Mouse (Mus musculus) natural killer cell, adult 2 months (primary cell): ENCODE measurements around the gene Rnf150.

Experiments used
- DNase-seq, 2 experiments: peaks; one replicate each; pipeline ENCODE4 v3.0.0; 2022; ENCODE audit warnings: low spot score in 2 of 2

The Rnf150 gene

GRCm38 (mm10) chr8:82863041-82863744 lies at the start of gene Rnf150:
Gene Rnf150 (plus strand): TSS chr8:82863356.
- peak; percentile 27 to 56 for DNase-seq

GRCm38 (mm10) chr8:82826135-82827046 lies 36.8 kb upstream of the Rnf150 start:
- DNase-seq, result no peak

GRCm38 (mm10) chr8:82840415-82840814 lies 22.7 kb upstream of the Rnf150 start:
- no peak for DNase-seq

GRCm38 (mm10) chr8:82840963-82841362 lies 22.2 kb upstream of the Rnf150 start:
- DNase-seq, result no peak

- no peak for DNase-seq
Measured at GRCm38 (mm10) chr8:82841520-82842142, 21.5 kb upstream of the Rnf150 start.

GRCm38 (mm10) chr8:82843697-82844096 lies 19.5 kb upstream of the Rnf150 start:
- no peak for DNase-seq

- no peak for DNase-seq
Measured at GRCm38 (mm10) chr8:82844413-82844812, 18.7 kb upstream of the Rnf150 start.

GRCm38 (mm10) chr8:82846098-82846497 lies 17.1 kb upstream of the Rnf150 start:
- no peak for DNase-seq

GRCm38 (mm10) chr8:82846730-82847129 lies 16.4 kb upstream of the Rnf150 start:
- no peak for DNase-seq

- no peak for DNase-seq
Measured at GRCm38 (mm10) chr8:82858541-82859342, 4.4 kb upstream of the Rnf150 start.

GRCm38 (mm10) chr8:82859343-82859620 lies 3.9 kb upstream of the Rnf150 start:
- no peak for DNase-seq

- no peak for DNase-seq
Measured at GRCm38 (mm10) chr8:82863745-82864520, 777 bp downstream of the Rnf150 start.

- DNase-seq, result no peak
Measured at GRCm38 (mm10) chr8:82864521-82864818, 1.3 kb downstream of the Rnf150 start.

GRCm38 (mm10) chr8:82865239-82865638 lies 2.1 kb downstream of the Rnf150 start:
- DNase-seq, result no peak

GRCm38 (mm10) chr8:82866251-82866650 lies 3.1 kb downstream of the Rnf150 start:
- no peak for DNase-seq

- DNase-seq, result no peak
Measured at GRCm38 (mm10) chr8:82870840-82871490, 7.8 kb downstream of the Rnf150 start.

GRCm38 (mm10) chr8:82871986-82872385 lies 8.8 kb downstream of the Rnf150 start:
- no peak for DNase-seq

- no peak for DNase-seq
Measured at GRCm38 (mm10) chr8:82874102-82874501, 10.9 kb downstream of the Rnf150 start.

GRCm38 (mm10) chr8:82875135-82875534 lies 12.0 kb downstream of the Rnf150 start:
- no peak for DNase-seq

GRCm38 (mm10) chr8:82884480-82884879 lies 21.3 kb downstream of the Rnf150 start:
- no peak for DNase-seq

GRCm38 (mm10) chr8:82887234-82887633 lies 24.1 kb downstream of the Rnf150 start:
- DNase-seq, result no peak
